Mouse (Mus musculus) kidney, adult 11 months (tissue): ENCODE measurements around the gene Abhd4.
"Not testable (repeated sequence)": the region's sequence is repeated elsewhere in the genome, so short reads cannot be mapped to it uniquely, and the experiment has no call there.

Source experiments
- DNase-seq: peaks from one replicate; pipeline ENCODE4 v3.0.0; 2022

The Abhd4 gene

GRCm38 (mm10) chr14:54223315-54224063, 30.5 kb upstream of the Abhd4 start:
- no peak for DNase-seq

GRCm38 (mm10) chr14:54224064-54224417, 29.9 kb upstream of the Abhd4 start:
- DNase-seq: no peak

GRCm38 (mm10) chr14:54224484-54225467, 29.2 kb upstream of the Abhd4 start:
- DNase-seq: no peak

- DNase-seq: no peak
These were observed 28.3 kb upstream of the Abhd4 start for GRCm38 (mm10) chr14:54225725-54226124.

GRCm38 (mm10) chr14:54226911-54227811, 26.8 kb upstream of the Abhd4 start:
- peak; percentile 79 for DNase-seq

GRCm38 (mm10) chr14:54227911-54228451, 26.0 kb upstream of the Abhd4 start:
- peak; percentile 65 for DNase-seq

GRCm38 (mm10) chr14:54228501-54228900, 25.5 kb upstream of the Abhd4 start:
- no peak for DNase-seq

GRCm38 (mm10) chr14:54228933-54229713, 24.9 kb upstream of the Abhd4 start:
- no peak for DNase-seq

GRCm38 (mm10) chr14:54229849-54230248, 24.1 kb upstream of the Abhd4 start:
- DNase-seq: not testable (repeated sequence)

GRCm38 (mm10) chr14:54230638-54231150, 23.3 kb upstream of the Abhd4 start:
- no peak for DNase-seq

- no peak for DNase-seq
These were observed 22.6 kb upstream of the Abhd4 start for GRCm38 (mm10) chr14:54231176-54231956.

GRCm38 (mm10) chr14:54232143-54232542, 21.8 kb upstream of the Abhd4 start:
- no peak for DNase-seq

- DNase-seq: peak; percentile 30
These were observed 21.0 kb upstream of the Abhd4 start for GRCm38 (mm10) chr14:54232811-54233558.

GRCm38 (mm10) chr14:54233559-54234143, 20.3 kb upstream of the Abhd4 start:
- DNase-seq: no peak

GRCm38 (mm10) chr14:54234231-54235040, 19.6 kb upstream of the Abhd4 start:
- no peak for DNase-seq

GRCm38 (mm10) chr14:54235825-54236540, 18.0 kb upstream of the Abhd4 start:
- no peak for DNase-seq

GRCm38 (mm10) chr14:54236881-54237280, 17.1 kb upstream of the Abhd4 start:
- DNase-seq: no peak
